Mouse (Mus musculus): ENCODE data around the gene Gm49403.

DNA sequence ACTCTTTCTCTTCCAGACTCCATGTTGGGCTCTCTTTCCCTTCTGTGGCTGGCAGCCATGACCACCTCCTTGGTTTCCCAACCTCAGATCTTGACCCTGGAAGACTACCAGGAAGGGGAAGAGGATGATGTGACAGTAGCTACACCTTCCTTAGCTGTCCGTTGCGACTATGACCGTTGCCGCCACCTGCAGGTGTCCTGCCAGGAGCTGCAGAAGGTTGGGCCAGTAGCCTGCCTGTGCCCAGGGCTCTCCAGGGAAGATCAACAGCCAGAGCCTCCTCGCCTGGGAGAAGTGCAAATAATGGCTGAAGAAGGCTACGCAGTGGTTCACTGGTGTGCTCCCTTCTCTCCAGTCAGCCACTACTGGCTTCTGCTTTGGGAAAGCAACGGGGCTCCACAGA lies 32.1 kb upstream of the Gm49403 start:
- TF ChIP-seq CTCF (IDR thresholded peaks at IDR 0.05; ENCODE audit: low read depth) (no peak), EP300 (IDR thresholded peaks at IDR 0.05; ENCODE audit: low read depth) (no peak)

Data from heart, postnatal 0 days (tissue).